Mouse (Mus musculus): ENCODE measurements around the gene Gpr83.

Gpr83 gene

GRCm38 (mm10) chr9:14904741-14905475 is 44.9 kb downstream of the Gpr83 start:
- DNase-seq (ENCODE audit: low spot score in 2 of 2), result no peak

- DNase-seq (ENCODE audit: low spot score in 2 of 2), result no peak
Measured at GRCm38 (mm10) chr9:14905956-14906355, 45.9 kb downstream of the Gpr83 start.

- no peak for DNase-seq (ENCODE audit: low spot score in 2 of 2)
Measured at GRCm38 (mm10) chr9:14907816-14908415, 47.9 kb downstream of the Gpr83 start.

- no peak for DNase-seq (ENCODE audit: low spot score in 2 of 2)
Measured at GRCm38 (mm10) chr9:14909981-14910380, 50.0 kb downstream of the Gpr83 start.

GRCm38 (mm10) chr9:14912037-14912436 is 52.0 kb downstream of the Gpr83 start:
- DNase-seq (ENCODE audit: low spot score in 2 of 2), result no peak

- DNase-seq (ENCODE audit: low spot score in 2 of 2), result no peak
Measured at GRCm38 (mm10) chr9:14917661-14918060, 57.7 kb downstream of the Gpr83 start.

- no peak for DNase-seq (ENCODE audit: low spot score in 2 of 2)
Measured at GRCm38 (mm10) chr9:14918825-14919668, 59.0 kb downstream of the Gpr83 start.

Measured in heart, adult 9 months (tissue).